Mouse (Mus musculus) CH12.LX (cell line): Measurements from ENCODE around the gene Serpina12. TPM values are rescaled to one million over a fixed set of nuclear protein-coding genes. Genes with fewer than 3 reads are reported as not detected.

Experiments
- DNase-seq: peaks from one replicate; pipeline ENCODE4 v3.0.0-alpha.2; 2013; ENCODE audit errors: extremely low read depth
- H3K27ac ChIP-seq: 2 replicates; pipeline ENCODE4 v1.5.1; 2012; ENCODE audit warnings: low read depth, mild to moderate bottlenecking, control low read depth, moderate library complexity; ENCODE audit not compliant: insufficient read depth
- H3K27me3 ChIP-seq: replicated peaks from 2 replicates; pipeline ENCODE3; 2012; ENCODE audit warnings: inconsistent platforms
- H3K36me3 ChIP-seq, 2 experiments: replicated peaks in 1 of 2; 2 replicates each; pipeline versions ENCODE3 to v1.6.1; 2012; ENCODE audit warnings: inconsistent platforms in 1 of 2, low read length in 1 of 2, mild to moderate bottlenecking in 1 of 2, mixed read lengths in 1 of 2, moderate library complexity in 1 of 2; ENCODE audit not compliant: control insufficient read depth in 1 of 2, insufficient read depth in 1 of 2
- H3K4me1 ChIP-seq, 2 experiments: 2 replicates each; pipeline ENCODE4 v1.6.1; 2012; ENCODE audit warnings: inconsistent platforms in 1 of 2, moderate library complexity in 1 of 2; ENCODE audit not compliant: insufficient read depth in 2 of 2, control insufficient read depth in 1 of 2
- H3K4me2 ChIP-seq: 2 replicates; pipeline ENCODE4 v1.6.1; 2012; ENCODE audit warnings: low read depth, mild to moderate bottlenecking, control low read depth; ENCODE audit not compliant: poor library complexity, insufficient read depth, severe bottlenecking
- H3K4me3 ChIP-seq, 3 experiments: fragments of 150-350 bp in 1 of 3; sonication (generic) in 1 of 3; replicated peaks in 1 of 3; 2 replicates each; pipeline versions ENCODE3 to v1.5.1; 2011 to 2012; ENCODE audit warnings: low read depth in 2 of 3, low read length in 2 of 3, mild to moderate bottlenecking in 2 of 3, moderate library complexity in 2 of 3, control low read depth in 1 of 3, improper control_type of control experiment in 1 of 3, inconsistent platforms in 1 of 3, mixed read lengths in 1 of 3; ENCODE audit not compliant: poor library complexity in 1 of 3
- H3K79me2 ChIP-seq: replicated peaks from 2 replicates; pipeline ENCODE4 v1.6.1; 2012; ENCODE audit warnings: mild to moderate bottlenecking, moderate library complexity; ENCODE audit not compliant: control insufficient read depth, poor library complexity, insufficient read depth, severe bottlenecking; ENCODE audit errors: extremely low read depth
- H3K9ac ChIP-seq: 2 replicates; pipeline ENCODE4 v1.6.1; 2012; ENCODE audit warnings: low read depth, mild to moderate bottlenecking, control low read depth, moderate library complexity; ENCODE audit not compliant: insufficient read depth
- H3K9me3 ChIP-seq: replicated peaks from 2 replicates; pipeline ENCODE3; 2012; ENCODE audit warnings: low read length, inconsistent platforms, mixed read lengths
- BHLHE40 ChIP-seq: IDR thresholded peaks from 2 replicates; pipeline ENCODE4 v1.6.1; 2011; ENCODE audit warnings: mild to moderate bottlenecking, low read depth, low read length, improper control_type of control experiment
- E2F4 ChIP-seq: IDR thresholded peaks from 2 replicates; pipeline ENCODE4 v1.6.1; 2011; ENCODE audit warnings: low read depth, low read length, improper control_type of control experiment; ENCODE audit not compliant: insufficient replicate concordance
- ELF1 ChIP-seq: IDR thresholded peaks from 2 replicates; pipeline ENCODE4 v1.6.1; 2014; ENCODE audit warnings: low read depth, mild to moderate bottlenecking, inconsistent platforms, low read length, improper control_type of control experiment
- GABPA ChIP-seq: IDR thresholded peaks from 2 replicates; pipeline ENCODE4 v1.6.1; 2012; ENCODE audit warnings: low read depth, low read length, improper control_type of control experiment, inconsistent platforms; ENCODE audit not compliant: insufficient replicate concordance
- HCFC1 ChIP-seq: IDR thresholded peaks from 2 replicates; pipeline ENCODE4 v1.6.1; 2012; ENCODE audit warnings: low read depth, mild to moderate bottlenecking, inconsistent platforms, low read length, improper control_type of control experiment
- JUND ChIP-seq: conservative IDR thresholded peaks from 2 replicates; pipeline ENCODE4 v1.6.1; 2011; ENCODE audit warnings: low read depth, low read length, improper control_type of control experiment
- MAFK ChIP-seq: IDR thresholded peaks from 2 replicates; pipeline ENCODE4 v1.6.1; 2011; ENCODE audit warnings: low read length, improper control_type of control experiment; ENCODE audit not compliant: insufficient replicate concordance
- MAX ChIP-seq: IDR thresholded peaks from 2 replicates; pipeline ENCODE4 v1.6.1; 2011; ENCODE audit warnings: low read length, improper control_type of control experiment
- MAZ ChIP-seq: IDR thresholded peaks from 2 replicates; pipeline ENCODE4 v1.6.1; 2012; ENCODE audit warnings: low read depth, mild to moderate bottlenecking, inconsistent platforms, low read length, improper control_type of control experiment, moderate library complexity
- MXI1 ChIP-seq: IDR thresholded peaks from 2 replicates; pipeline ENCODE4 v1.6.1; 2011; ENCODE audit warnings: mild to moderate bottlenecking, low read depth, low read length, improper control_type of control experiment
- MYC ChIP-seq: IDR thresholded peaks from 2 replicates; pipeline ENCODE4 v1.6.1; 2011; ENCODE audit warnings: low read depth, mild to moderate bottlenecking, improper control_type of control experiment, low read length
- NELFE ChIP-seq: IDR thresholded peaks from 2 replicates; pipeline ENCODE4 v1.6.1; 2011; ENCODE audit warnings: low read depth, low read length, improper control_type of control experiment
- NRF1 ChIP-seq: IDR thresholded peaks from 2 replicates; pipeline ENCODE4 v1.6.1; 2014; ENCODE audit warnings: low read depth, mild to moderate bottlenecking, inconsistent platforms, low read length, improper control_type of control experiment, moderate library complexity
- RCOR1 ChIP-seq: conservative IDR thresholded peaks from 2 replicates; pipeline ENCODE4 v1.6.1; 2012; ENCODE audit warnings: low read depth, mild to moderate bottlenecking, inconsistent platforms, low read length, improper control_type of control experiment
- SIN3A ChIP-seq: IDR thresholded peaks from 2 replicates; pipeline ENCODE4 v1.6.1; 2012; ENCODE audit warnings: low read length, improper control_type of control experiment, inconsistent platforms
- SMC3 ChIP-seq: IDR thresholded peaks from 2 replicates; pipeline ENCODE4 v1.6.1; 2011; ENCODE audit warnings: low read depth, low read length, improper control_type of control experiment
- TBP ChIP-seq: conservative IDR thresholded peaks from 2 replicates; pipeline ENCODE4 v1.6.1; 2011; ENCODE audit warnings: low read depth, low read length, improper control_type of control experiment
- TCF12 ChIP-seq: IDR thresholded peaks from 2 replicates; pipeline ENCODE4 v1.6.1; 2014; ENCODE audit warnings: low read depth, mild to moderate bottlenecking, inconsistent platforms, low read length, improper control_type of control experiment
- UBTF ChIP-seq: IDR thresholded peaks from 2 replicates; pipeline ENCODE4 v1.6.1; 2012; ENCODE audit warnings: low read depth, mild to moderate bottlenecking, inconsistent platforms, low read length, improper control_type of control experiment, moderate library complexity
- USF1 ChIP-seq: IDR thresholded peaks from 2 replicates; pipeline ENCODE4 v1.6.1; 2014; ENCODE audit warnings: low read depth, mild to moderate bottlenecking, inconsistent platforms, low read length, improper control_type of control experiment
- USF2 ChIP-seq: conservative IDR thresholded peaks from 2 replicates; pipeline ENCODE4 v1.6.1; 2011; ENCODE audit warnings: low read depth, low read length, improper control_type of control experiment
- ZMIZ1 ChIP-seq: IDR thresholded peaks from 2 replicates; pipeline ENCODE4 v1.6.1; 2012; ENCODE audit warnings: low read depth, mild to moderate bottlenecking, inconsistent platforms, low read length, improper control_type of control experiment
- ZNF384 ChIP-seq: IDR thresholded peaks from 2 replicates; pipeline ENCODE4 v1.6.1; 2012; ENCODE audit warnings: low read depth, low read length, improper control_type of control experiment, inconsistent platforms
- dilution Hi-C: fragments of 300-500 bp; cut with MboI; formaldehyde crosslinking; loops from 2 replicates; pipeline ENCODE4 v1.14.3; 2020; ENCODE audit warnings: low sequenced_read_pairs; ENCODE audit not compliant: extremely low pct_unique_long_range_greater_than_20kb, extremely low pct_ligation_motif_present
- in situ Hi-C: fragments of 300-500 bp; cut with MboI; formaldehyde crosslinking; loops from 3 replicates; pipeline ENCODE4 v1.14.3; 2019; ENCODE audit warnings: low sequenced_read_pairs, low pct_ligation_motif_present, low pct_unique_long_range_greater_than_20kb, mixed read lengths
- polyA plus RNA-seq: library from polyadenylated mRNA; unstranded; fragments of >175 nt; gene quantifications from 2 replicates; pipeline ENCODE4 v1.2.1, GENCODE M21; 2012; ENCODE audit warnings: low read depth; ENCODE audit not compliant: insufficient read length
- total RNA-seq, 2 experiments: library from RNA; depleted of rRNA; stranded (reverse); fragments of 300-350 nt in 1 of 2; fragments of >200 nt in 1 of 2; gene quantifications; 2 replicates each; pipeline ENCODE4 v1.2.3; 2012 to 2014

Serpina12 gene
- total and polyA plus RNA-seq, 3 experiments = 0.09 TPM; not detected in 2

DNA sequence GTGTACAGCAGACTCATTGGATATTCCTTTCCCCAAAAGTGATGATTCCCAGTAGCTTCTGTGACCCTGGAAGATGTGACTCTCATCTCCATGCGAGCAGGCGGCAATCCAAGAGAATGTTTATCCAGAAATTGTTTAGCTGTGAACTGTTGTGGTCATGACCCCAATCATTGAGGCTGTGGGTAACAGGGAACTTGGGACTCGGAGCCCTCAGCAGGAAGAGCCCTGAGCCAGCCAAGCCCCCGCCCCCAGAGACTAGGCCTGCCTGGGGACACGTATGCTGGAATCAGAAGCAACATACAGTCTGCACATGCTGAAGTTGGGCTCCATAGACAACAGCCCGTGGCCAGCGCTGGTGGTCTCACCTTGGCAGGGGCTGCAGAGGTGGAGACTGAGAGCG lies 1.5 kb upstream of the Serpina12 start:
- no peaks in the 10 kb centered on the region for H3K9me3 ChIP-seq

GRCm38 (mm10) chr12:104042753-104043152 lies 1.5 kb downstream of the Serpina12 start:
- no peaks in the 10 kb centered on the region for H3K79me2 ChIP-seq
- no peaks in the 10 kb centered on the region for H3K36me3 ChIP-seq
- in situ Hi-C loops = no loop called here
- H3K27ac ChIP-seq = no peak overlapping the region
- DNase-seq = no peak
- H3K9ac ChIP-seq = no peak overlapping the region
- H3K4me3 ChIP-seq = no peak overlapping the region
- peaks cover 5% of the 10 kb centered on the region for H3K27me3 ChIP-seq
- TF ChIP-seq ZMIZ1 = no peak
- TF ChIP-seq JUND = no peak
- no peak for TF ChIP-seq USF1
- TF ChIP-seq SIN3A = no peak
- TF ChIP-seq BHLHE40 = no peak
- no peak for TF ChIP-seq MAZ
- TF ChIP-seq TCF12 = no peak
- no peak for TF ChIP-seq ZNF384
- H3K9me3 ChIP-seq = no peaks in the 10 kb centered on the region
- dilution Hi-C loops = no loop called here
- no peaks in the 10 kb centered on the region for H3K4me1 ChIP-seq
- no peak overlapping the region for H3K4me2 ChIP-seq

More for the DNA sequence above, 1.5 kb upstream of the Serpina12 start:
- no peaks in the 10 kb centered on the region for H3K79me2 ChIP-seq
- no peaks in the 10 kb centered on the region for H3K4me1 ChIP-seq
- no peak overlapping the region for H3K9ac ChIP-seq
- H3K36me3 ChIP-seq = no peaks in the 10 kb centered on the region
- no peak for DNase-seq
- in situ Hi-C loops = no loop called here
- no peak overlapping the region for H3K4me3 ChIP-seq
- H3K27me3 ChIP-seq = peaks cover 5% of the 10 kb centered on the region
- no peak overlapping the region for H3K27ac ChIP-seq
- no peak overlapping the region for H3K4me2 ChIP-seq
- dilution Hi-C loops = no loop called here
- TF ChIP-seq TBP (no peak), HCFC1 (no peak), ELF1 (no peak), USF2 (no peak), GABPA (no peak), MYC (no peak), TCF12 (no peak), UBTF (no peak)

GRCm38 (mm10) chr12:104041401-104041800 lies 2.8 kb downstream of the Serpina12 start:
- no peaks in the 10 kb centered on the region for H3K79me2 ChIP-seq
- dilution Hi-C loops (no loop called here), in situ Hi-C loops (no loop called here)
- no peaks in the 10 kb centered on the region for H3K36me3 ChIP-seq
- H3K4me3 ChIP-seq = no peak overlapping the region
- H3K9me3 ChIP-seq = no peaks in the 10 kb centered on the region
- H3K9ac ChIP-seq = no peak overlapping the region
- H3K27ac ChIP-seq = no peak overlapping the region
- H3K4me2 ChIP-seq = no peak overlapping the region
- TF ChIP-seq JUND = no peak
- TF ChIP-seq ELF1 = no peak
- TF ChIP-seq UBTF = no peak
- TF ChIP-seq SMC3 = no peak
- TF ChIP-seq NRF1 = no peak
- TF ChIP-seq ZNF384 = no peak
- TF ChIP-seq ZMIZ1 = no peak
- TF ChIP-seq USF1 = no peak
- no peak for TF ChIP-seq BHLHE40
- TF ChIP-seq NELFE = no peak
- no peak for TF ChIP-seq MAFK
- TF ChIP-seq TCF12 = no peak
- TF ChIP-seq E2F4 = no peak
- no peak for TF ChIP-seq TBP
- TF ChIP-seq GABPA = no peak
- no peak for TF ChIP-seq MAX
- no peak for TF ChIP-seq MXI1
- no peak for TF ChIP-seq RCOR1
- no peaks in the 10 kb centered on the region for H3K4me1 ChIP-seq
- peaks cover 3% of the 10 kb centered on the region for H3K27me3 ChIP-seq
- DNase-seq = no peak
